Mouse (Mus musculus): ENCODE measurements around the gene Relch. TPM values are rescaled to one million over a fixed set of nuclear protein-coding genes. Genes with fewer than 3 reads are reported as not detected.

Relch gene
- polyA plus RNA-seq, 1 experiment from 2014 or later, result 16.3 TPM

GRCm38 (mm10) chr1:105800570-105800969 lies 136.9 kb downstream of the Relch start:
- no peak overlapping the region for H3K4me3 ChIP-seq (ENCODE audit: low read length)
- H3K27ac ChIP-seq (ENCODE audit: low read length), result no peak overlapping the region
- no peak overlapping the region for H3K4me2 ChIP-seq (ENCODE audit: low read depth, low read length)
- H3K9ac ChIP-seq (ENCODE audit: low read length), result no peak overlapping the region
- H3K4me1 ChIP-seq (ENCODE audit: control insufficient read depth, insufficient read depth, low read length), result 0 out of 2 replicates have a peak, but pooled peaks cover 3% of the 10 kb centered on the region
- H3K27me3 ChIP-seq (ENCODE audit: control insufficient read depth, insufficient read depth, low read length), result no peaks in the 10 kb centered on the region
- H3K36me3 ChIP-seq (ENCODE audit: control insufficient read depth, insufficient read depth), result no peaks in the 10 kb centered on the region
- no peak for ATAC-seq (replicated peaks; ENCODE audit: extremely low read depth, insufficient read depth, low FRiP score)
- 71% methylated on average over 6 of the region's 6 CpGs for WGBS
- no peaks in the 10 kb centered on the region for H3K9me3 ChIP-seq (replicated peaks; ENCODE audit: control insufficient read depth, low read length)

GRCm38 (mm10) chr1:105801252-105801651 lies 137.6 kb downstream of the Relch start:
- no peaks in the 10 kb centered on the region for H3K27me3 ChIP-seq (ENCODE audit: control insufficient read depth, insufficient read depth, low read length)
- no peaks in the 10 kb centered on the region for H3K36me3 ChIP-seq (ENCODE audit: control insufficient read depth, insufficient read depth)
- ATAC-seq (replicated peaks; ENCODE audit: extremely low read depth, insufficient read depth, low FRiP score), result no peak
- no peak overlapping the region for H3K27ac ChIP-seq (ENCODE audit: low read length)
- H3K4me2 ChIP-seq (ENCODE audit: low read depth, low read length), result no peak overlapping the region
- no peak overlapping the region for H3K4me3 ChIP-seq (ENCODE audit: low read length)
- H3K9ac ChIP-seq (ENCODE audit: low read length), result no peak overlapping the region
- H3K4me1 ChIP-seq (ENCODE audit: control insufficient read depth, insufficient read depth, low read length), result 0 out of 2 replicates have a peak, but pooled peaks cover 3% of the 10 kb centered on the region
- no peaks in the 10 kb centered on the region for H3K9me3 ChIP-seq (replicated peaks; ENCODE audit: control insufficient read depth, low read length)

- no peaks in the 10 kb centered on the region for H3K27me3 ChIP-seq (ENCODE audit: control insufficient read depth, insufficient read depth, low read length)
- H3K4me2 ChIP-seq (ENCODE audit: low read depth, low read length), result no peak overlapping the region
- no peak overlapping the region for H3K4me3 ChIP-seq (ENCODE audit: low read length)
- peak; percentile 18; the same call in 1 of the 2 replicates for ATAC-seq (replicated peaks; ENCODE audit: extremely low read depth, insufficient read depth, low FRiP score)
- WGBS, result 33% methylated on average over 6 of the region's 6 CpGs
- 0 out of 2 replicates have a peak, but pooled peaks cover 3% of the 10 kb centered on the region for H3K4me1 ChIP-seq (ENCODE audit: control insufficient read depth, insufficient read depth, low read length)
- no peak overlapping the region for H3K9ac ChIP-seq (ENCODE audit: low read length)
- no peaks in the 10 kb centered on the region for H3K9me3 ChIP-seq (replicated peaks; ENCODE audit: control insufficient read depth, low read length)
- H3K27ac ChIP-seq (ENCODE audit: low read length), result no peak overlapping the region
- H3K36me3 ChIP-seq (ENCODE audit: control insufficient read depth, insufficient read depth), result no peaks in the 10 kb centered on the region
These were observed 139.3 kb downstream of the Relch start for GRCm38 (mm10) chr1:105802941-105803340.

- H3K36me3 ChIP-seq (ENCODE audit: control insufficient read depth, insufficient read depth), result no peaks in the 10 kb centered on the region
- 43% methylated on average over 3 of the region's 3 CpGs for WGBS
- H3K27me3 ChIP-seq (ENCODE audit: control insufficient read depth, insufficient read depth, low read length), result no peaks in the 10 kb centered on the region
- no peak overlapping the region for H3K4me2 ChIP-seq (ENCODE audit: low read depth, low read length)
- H3K27ac ChIP-seq (ENCODE audit: low read length), result no peak overlapping the region
- no peak overlapping the region for H3K4me3 ChIP-seq (ENCODE audit: low read length)
- ATAC-seq (replicated peaks; ENCODE audit: extremely low read depth, insufficient read depth, low FRiP score), result no peak
- H3K9me3 ChIP-seq (replicated peaks; ENCODE audit: control insufficient read depth, low read length), result no peaks in the 10 kb centered on the region
- 0 out of 2 replicates have a peak, but pooled peaks cover 3% of the 10 kb centered on the region for H3K4me1 ChIP-seq (ENCODE audit: control insufficient read depth, insufficient read depth, low read length)
- H3K9ac ChIP-seq (ENCODE audit: low read length), result no peak overlapping the region
These were observed 140.6 kb downstream of the Relch start for GRCm38 (mm10) chr1:105804285-105804684.

Other genes with a start within 250 kb of the Relch start
- 7.4 and 9.2 TPM in 2 replicates for gene Pign, start 184 bp upstream of the Relch start, polyA plus RNA-seq (2015; fragmentation: Nextera tagmentation; extraction: Ambion mirVana)
- 0.34 and 0.83 TPM in 2 replicates for gene Tnfrsf11a, start 116.9 kb downstream of the Relch start, polyA plus RNA-seq (2015; fragmentation: Nextera tagmentation; extraction: Ambion mirVana)